Mouse (Mus musculus) neutrophil, adult 5-6 weeks (primary cell): ENCODE data around the gene Ezr. TPM values are rescaled to one million over a fixed set of nuclear protein-coding genes. Genes with fewer than 3 reads are reported as not detected.

Source experiments
- ATAC-seq: fragments of 151-379, 151-347 bp; 2 replicates; pipeline ENCODE4 v1.8.0; 2017; ENCODE audit warnings: mild to moderate bottlenecking, moderate TSS enrichment; ENCODE audit not compliant: insufficient number of reproducible peaks, poor library complexity, low FRiP score, severe bottlenecking; ENCODE audit errors: extremely low read depth
- total RNA-seq: library from RNA; stranded (forward); fragments of 200-1000 nt; gene quantifications from 2 replicates; pipeline ENCODE4 v1.2.3, GENCODE M21; 2017

Gene Ezr
- total RNA-seq: 651 and 692 TPM in 2 replicates

GRCm38 (mm10) chr17:6782611-6783005 lies at the start of gene Ezr:
Gene Ezr (minus strand): TSS chr17:6782784.
- ATAC-seq: peak; percentile 60

GRCm38 (mm10) chr17:6830004-6830592 lies 47.5 kb upstream of the Ezr start:
- no peak for ATAC-seq

GRCm38 (mm10) chr17:6828531-6829150 lies 46.1 kb upstream of the Ezr start:
- 0 out of 2 replicates have a peak, but pooled peaks have one; percentile 2 for ATAC-seq

GRCm38 (mm10) chr17:6827740-6828461 lies 45.3 kb upstream of the Ezr start:
- peak; percentile 83 for ATAC-seq

GRCm38 (mm10) chr17:6827159-6827733 lies 44.7 kb upstream of the Ezr start:
- ATAC-seq: peak; percentile 24; the same call in 1 of the 2 replicates

- ATAC-seq: no peak
Observed at GRCm38 (mm10) chr17:6816796-6817195, 34.2 kb upstream of the Ezr start.

GRCm38 (mm10) chr17:6816151-6816550 lies 33.6 kb upstream of the Ezr start:
- ATAC-seq: peak; percentile 94

- no peak for ATAC-seq
Observed at GRCm38 (mm10) chr17:6814656-6815055, 32.1 kb upstream of the Ezr start.

- ATAC-seq: no peak
Observed at GRCm38 (mm10) chr17:6812851-6813191, 30.2 kb upstream of the Ezr start.

- ATAC-seq: no peak
Observed at GRCm38 (mm10) chr17:6811931-6812850, 29.6 kb upstream of the Ezr start.

- ATAC-seq: no peak
Observed at GRCm38 (mm10) chr17:6809331-6809730, 26.7 kb upstream of the Ezr start.

- no peak for ATAC-seq
Observed at GRCm38 (mm10) chr17:6808521-6809165, 26.1 kb upstream of the Ezr start.

- ATAC-seq: no peak
Observed at GRCm38 (mm10) chr17:6807827-6808520, 25.4 kb upstream of the Ezr start.

GRCm38 (mm10) chr17:6804853-6805543 lies 22.4 kb upstream of the Ezr start:
- ATAC-seq: no peak

GRCm38 (mm10) chr17:6804111-6804510 lies 21.5 kb upstream of the Ezr start:
- no peak for ATAC-seq

- ATAC-seq: no peak
Observed at GRCm38 (mm10) chr17:6803614-6804013, 21.0 kb upstream of the Ezr start.

- ATAC-seq: no peak
Observed at GRCm38 (mm10) chr17:6798392-6799061, 15.9 kb upstream of the Ezr start.
